Mouse (Mus musculus) forebrain, embryonic 10.5 days (tissue): Measurements from ENCODE around the gene Ddx41. TPM values are rescaled to one million over a fixed set of nuclear protein-coding genes. Genes with fewer than 3 reads are reported as not detected.

Experiments used
- DNase-seq: peaks from one replicate; pipeline ENCODE4 v3.0.0-alpha.2; 2017; ENCODE audit warnings: low spot score; ENCODE audit errors: extremely low spot score
- H3K27ac ChIP-seq: fragments of 300-500 bp; sonication (generic); 2 replicates; pipeline ENCODE4 v1.5.1; 2016; ENCODE audit warnings: mild to moderate bottlenecking
- H3K27me3 ChIP-seq: fragments of 300-500 bp; sonication (generic); 2 replicates; pipeline ENCODE4 v1.6.1; 2016; ENCODE audit warnings: mild to moderate bottlenecking; ENCODE audit not compliant: poor library complexity, severe bottlenecking
- H3K36me3 ChIP-seq: fragments of 300-500 bp; sonication (generic); replicated peaks from 2 replicates; pipeline ENCODE4 v1.6.1; 2016; ENCODE audit warnings: mild to moderate bottlenecking, moderate library complexity
- H3K4me1 ChIP-seq: fragments of 300-500 bp; sonication (generic); 2 replicates; pipeline ENCODE4 v1.6.1; 2016
- H3K4me3 ChIP-seq: fragments of 300-500 bp; sonication (generic); 2 replicates; pipeline ENCODE4 v1.5.1; 2016; ENCODE audit warnings: mild to moderate bottlenecking, moderate library complexity
- H3K9me3 ChIP-seq: fragments of 300-500 bp; sonication (generic); 2 replicates; pipeline ENCODE4 v1.6.1; 2016; ENCODE audit warnings: mild to moderate bottlenecking, moderate library complexity
- WGBS: fragments of 180-500 bp; shearing (Covaris S2); methylation state at CpG from one replicate; pipeline ENCODE4 v1.1.7; 2016; 5-methylcytosine and 5-hydroxymethylcytosine counted together
- polyA plus RNA-seq: library from polyadenylated mRNA; unstranded; fragments of >200 nt; fragmentation: Nextera tagmentation; extraction: Ambion mirVana; gene quantifications from 2 replicates; pipeline ENCODE4 v1.2.1, GENCODE M21; 2016

Gene Ddx41
- polyA plus RNA-seq, 1 experiment from 2014 or later: 96.5 TPM

DNA sequence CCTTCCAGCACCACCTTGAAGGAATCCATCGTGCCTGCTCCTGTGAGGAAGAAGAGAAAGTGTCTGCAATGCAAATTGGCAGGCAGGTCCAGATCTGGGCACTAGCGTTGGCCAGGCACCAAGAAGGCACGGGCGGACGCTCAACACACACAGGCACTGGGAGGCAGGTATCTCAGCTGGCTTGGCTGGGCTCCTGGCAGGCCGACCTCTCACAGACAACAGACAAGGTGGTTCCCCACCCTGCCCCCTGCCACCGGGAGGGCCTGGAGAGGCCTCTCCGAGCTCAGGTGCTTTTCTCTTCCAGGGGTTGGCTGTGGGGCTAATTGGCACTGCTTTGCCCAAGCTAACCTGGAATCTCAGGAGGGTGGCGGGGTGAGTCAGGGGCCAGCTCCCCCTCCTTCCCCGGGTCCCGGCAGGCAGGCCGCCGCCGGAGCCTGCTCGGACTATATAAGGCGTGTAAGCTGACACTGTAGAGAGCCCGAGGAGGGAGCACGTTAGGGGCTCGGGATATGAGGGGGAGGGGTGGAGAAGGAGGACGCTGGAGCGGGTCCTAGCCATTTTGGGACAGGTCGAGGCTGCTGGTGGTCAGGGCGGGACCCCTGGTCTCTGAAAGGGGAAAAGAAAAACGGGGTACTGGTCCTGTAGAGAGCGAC is 24.0 kb downstream of the Ddx41 start:
- no peaks in the 10 kb centered on the region for H3K9me3 ChIP-seq
- H3K27me3 ChIP-seq: peaks cover 19% of the 10 kb centered on the region
- H3K4me1 ChIP-seq: peaks cover 44% of the 10 kb centered on the region
- H3K4me3 ChIP-seq: peak overlapping the region; percentile 83
- DNase-seq: peak; percentile 68
- H3K36me3 ChIP-seq: peaks cover 35% of the 10 kb centered on the region
- H3K27ac ChIP-seq: peak overlapping the region; percentile 94
- WGBS: 5% methylated on average over 25 of the region's 25 CpGs

DNA sequence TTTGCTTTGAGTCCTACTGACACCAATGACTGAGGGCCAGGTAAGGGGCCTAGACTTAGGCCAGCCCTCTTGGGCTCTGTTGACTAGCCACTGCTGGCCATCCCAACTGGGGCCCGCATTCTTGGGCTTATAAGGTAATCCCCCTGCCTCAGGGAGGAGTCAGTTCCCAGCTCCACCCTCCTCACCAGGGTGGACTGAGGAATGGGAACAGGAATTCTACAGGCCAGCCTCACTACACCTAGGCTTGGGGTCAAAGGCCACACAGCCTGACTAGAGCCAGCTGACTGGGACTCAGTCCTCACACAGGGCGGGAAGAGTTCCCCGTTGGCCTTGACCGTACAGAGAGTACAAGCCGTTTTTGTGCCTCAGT is 25.0 kb downstream of the Ddx41 start:
- H3K9me3 ChIP-seq: no peaks in the 10 kb centered on the region
- DNase-seq: no peak
- peaks cover 19% of the 10 kb centered on the region for H3K27me3 ChIP-seq
- H3K36me3 ChIP-seq: peaks cover 45% of the 10 kb centered on the region
- H3K4me3 ChIP-seq: peak overlapping the region; percentile 83
- H3K27ac ChIP-seq: peak overlapping the region; percentile 94
- WGBS: 27% methylated on average over 5 of the region's 5 CpGs
- H3K4me1 ChIP-seq: peaks cover 44% of the 10 kb centered on the region

DNA sequence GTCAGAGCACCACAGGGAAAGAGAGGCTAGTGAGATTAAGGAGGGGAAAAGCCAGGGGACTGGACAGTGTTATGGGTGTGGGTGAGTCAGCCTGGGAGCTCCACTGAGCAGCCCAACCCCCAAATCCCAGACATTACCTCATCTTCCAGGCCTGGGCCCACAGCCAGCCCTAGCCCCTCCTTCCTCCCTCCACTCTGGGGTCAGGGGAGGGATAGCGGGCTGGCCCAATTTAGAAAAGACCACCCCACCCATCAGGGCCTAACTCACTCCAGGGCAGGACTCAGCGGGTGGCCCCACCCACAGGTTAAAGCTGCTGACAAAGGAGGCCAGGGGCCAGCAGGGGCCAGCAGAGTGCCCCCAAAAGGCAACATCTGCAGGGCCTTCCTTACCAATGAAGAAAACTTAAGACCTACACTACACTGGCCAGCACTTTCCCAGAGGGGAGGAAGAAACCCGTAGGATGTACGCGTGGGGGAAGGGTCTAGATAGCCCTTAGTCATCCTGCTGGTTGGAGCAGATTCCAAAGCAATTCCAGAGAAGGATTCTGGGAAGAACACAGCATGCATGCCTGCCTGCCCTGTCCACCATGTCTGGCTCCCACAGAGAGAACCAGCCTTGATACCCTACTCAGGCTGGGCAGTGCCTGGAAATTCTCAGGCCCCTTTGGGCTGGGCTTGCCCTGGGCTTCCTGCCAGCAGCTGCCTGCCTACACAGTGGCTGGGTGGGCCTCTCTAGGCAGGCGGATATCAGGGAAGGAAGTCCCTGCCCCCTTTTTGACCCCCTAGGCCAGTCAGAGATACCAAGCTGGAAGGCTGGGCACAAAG is 25.6 kb downstream of the Ddx41 start:
- H3K4me1 ChIP-seq: peaks cover 44% of the 10 kb centered on the region
- 10% methylated on average over 6 of the region's 6 CpGs for WGBS
- H3K27ac ChIP-seq: peak overlapping the region; percentile 94
- no peaks in the 10 kb centered on the region for H3K9me3 ChIP-seq
- H3K36me3 ChIP-seq: peaks cover 51% of the 10 kb centered on the region
- DNase-seq: peak; percentile 59
- peak overlapping the region; percentile 83 for H3K4me3 ChIP-seq
- peaks cover 19% of the 10 kb centered on the region for H3K27me3 ChIP-seq

DNA sequence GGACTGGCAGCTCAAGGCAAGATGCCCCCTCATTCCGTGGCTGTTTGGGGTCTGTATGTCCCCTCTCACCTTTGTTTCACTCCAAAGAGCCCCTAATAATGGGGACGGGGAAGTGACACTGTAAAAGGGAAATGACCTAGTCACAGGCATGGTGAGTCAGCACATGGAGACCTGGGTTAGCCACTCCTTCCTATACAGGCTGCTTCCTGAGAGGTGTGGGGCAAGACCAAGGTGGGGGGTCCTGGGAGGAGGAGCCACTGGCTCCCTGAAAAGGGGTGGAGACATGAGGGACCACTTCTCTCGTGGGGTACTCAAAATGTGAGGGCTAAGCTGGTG is 26.2 kb downstream of the Ddx41 start:
- Histone ChIP-seq H3K9me3 (no peaks in the 10 kb centered on the region), H3K27ac (peak overlapping the region; percentile 94), H3K4me1 (peaks cover 44% of the 10 kb centered on the region), H3K4me3 (peak overlapping the region; percentile 83), H3K27me3 (peaks cover 16% of the 10 kb centered on the region), H3K36me3 (peaks cover 57% of the 10 kb centered on the region)
- WGBS: 34% methylated on average over 3 of the region's 3 CpGs
- peak; percentile 34 for DNase-seq

DNA sequence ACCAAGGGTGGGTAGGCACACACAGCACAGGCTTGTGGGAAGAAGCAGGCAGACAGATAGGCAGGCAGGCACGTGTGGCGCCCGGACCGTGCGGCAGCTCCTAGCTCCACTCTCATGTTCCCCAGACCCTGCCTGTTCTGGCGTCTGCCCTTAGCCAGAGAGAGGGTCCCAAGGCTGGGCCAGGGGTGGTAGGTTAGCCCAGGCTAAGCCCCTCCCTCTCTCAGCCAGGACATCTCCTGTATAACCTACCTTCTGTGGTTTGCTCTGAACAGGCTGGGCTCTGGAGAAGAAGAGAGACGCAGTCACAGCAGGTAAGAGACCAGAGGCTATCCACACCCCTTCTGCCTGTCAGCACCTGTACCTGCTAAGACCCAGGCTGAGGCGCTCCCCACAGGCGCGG is 27.9 kb downstream of the Ddx41 start:
- no peak for DNase-seq
- WGBS: 89% methylated on average over 10 of the region's 10 CpGs
- Histone ChIP-seq H3K4me1 (peaks cover 39% of the 10 kb centered on the region), H3K4me3 (no peak overlapping the region), H3K9me3 (no peaks in the 10 kb centered on the region), H3K27me3 (no peaks in the 10 kb centered on the region), H3K27ac (0 out of 2 replicates have a peak overlapping the region, but pooled peaks have one; percentile 27), H3K36me3 (peaks cover 75% of the 10 kb centered on the region)

DNA sequence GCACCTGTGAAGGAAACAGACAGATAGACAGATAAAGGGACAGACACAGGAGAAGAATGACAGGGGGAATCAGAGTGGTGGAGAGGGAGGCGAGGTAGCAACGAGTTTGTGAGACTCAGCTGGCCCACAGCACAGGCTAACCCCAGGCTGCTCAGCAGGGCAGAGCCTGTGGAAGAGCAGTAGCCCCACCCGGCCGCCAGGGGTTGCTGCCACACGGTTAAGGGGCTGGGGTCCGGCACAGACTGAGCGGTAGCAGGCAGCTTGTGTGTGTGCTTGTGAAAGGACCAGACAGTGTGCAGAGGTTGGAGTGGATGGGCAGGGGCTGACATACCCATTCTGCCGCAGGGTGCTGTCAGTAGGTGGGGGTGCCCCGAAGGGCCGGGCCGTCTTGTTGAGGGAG is 28.6 kb downstream of the Ddx41 start:
- WGBS: 65% methylated on average over 11 of the region's 11 CpGs
- peaks cover 36% of the 10 kb centered on the region for H3K4me1 ChIP-seq
- H3K4me3 ChIP-seq: no peak overlapping the region
- H3K27me3 ChIP-seq: no peaks in the 10 kb centered on the region
- H3K36me3 ChIP-seq: peaks cover 81% of the 10 kb centered on the region
- H3K9me3 ChIP-seq: no peaks in the 10 kb centered on the region
- DNase-seq: peak; percentile 28
- H3K27ac ChIP-seq: peak overlapping the region; percentile 27; the same call in 1 of the 2 replicates

DNA sequence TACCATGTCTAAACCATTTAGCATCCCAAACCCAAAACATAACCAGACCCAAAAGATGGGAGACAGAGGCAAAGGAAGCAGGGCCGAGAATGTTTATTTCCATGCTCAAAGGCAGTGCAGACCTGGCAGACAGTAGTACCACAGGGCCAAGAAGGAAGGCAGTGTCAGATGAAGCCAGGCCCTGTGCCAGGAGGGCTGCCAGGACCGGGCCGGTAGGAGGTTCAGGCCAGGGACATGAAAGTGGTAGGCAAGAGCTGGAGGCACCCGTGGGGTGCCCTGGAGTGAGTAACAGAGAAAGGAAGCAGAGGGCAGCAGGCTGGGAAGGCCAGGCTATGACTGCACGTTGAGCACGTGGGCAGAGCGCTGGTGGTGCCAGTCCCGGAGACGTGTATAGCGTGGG is 29.8 kb downstream of the Ddx41 start:
- Histone ChIP-seq H3K4me1 (peaks cover 24% of the 10 kb centered on the region), H3K4me3 (no peak overlapping the region), H3K27ac (no peak overlapping the region), H3K27me3 (no peaks in the 10 kb centered on the region), H3K9me3 (no peaks in the 10 kb centered on the region), H3K36me3 (peaks cover 92% of the 10 kb centered on the region)
- 94% methylated on average over 10 of the region's 10 CpGs for WGBS
- DNase-seq: no peak

DNA sequence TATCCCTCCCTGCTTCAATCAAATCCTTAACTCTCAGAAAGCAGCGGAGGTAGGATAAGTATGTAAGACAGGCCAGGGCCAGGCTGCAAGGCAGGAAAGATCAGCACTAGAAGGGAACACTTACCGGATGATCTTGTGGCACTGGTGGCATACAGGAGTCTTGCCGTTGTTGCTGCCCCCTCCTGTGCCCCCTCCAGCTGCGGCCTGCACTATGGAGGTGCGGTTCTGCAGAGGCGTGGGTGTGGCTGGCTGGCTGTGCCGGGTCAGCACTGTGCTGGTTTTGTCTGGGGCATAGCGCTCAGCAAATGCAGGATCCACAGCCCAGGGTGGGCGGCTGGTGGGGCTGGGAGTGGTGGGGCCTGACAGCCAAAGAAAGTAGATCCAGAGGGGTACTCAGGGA is 30.6 kb downstream of the Ddx41 start:
- Histone ChIP-seq H3K36me3 (peaks cover 98% of the 10 kb centered on the region), H3K27me3 (no peaks in the 10 kb centered on the region), H3K4me1 (peaks cover 15% of the 10 kb centered on the region), H3K9me3 (no peaks in the 10 kb centered on the region), H3K27ac (no peak overlapping the region), H3K4me3 (no peak overlapping the region)
- WGBS: 91% methylated on average over 9 of the region's 9 CpGs
- no peak for DNase-seq

DNA sequence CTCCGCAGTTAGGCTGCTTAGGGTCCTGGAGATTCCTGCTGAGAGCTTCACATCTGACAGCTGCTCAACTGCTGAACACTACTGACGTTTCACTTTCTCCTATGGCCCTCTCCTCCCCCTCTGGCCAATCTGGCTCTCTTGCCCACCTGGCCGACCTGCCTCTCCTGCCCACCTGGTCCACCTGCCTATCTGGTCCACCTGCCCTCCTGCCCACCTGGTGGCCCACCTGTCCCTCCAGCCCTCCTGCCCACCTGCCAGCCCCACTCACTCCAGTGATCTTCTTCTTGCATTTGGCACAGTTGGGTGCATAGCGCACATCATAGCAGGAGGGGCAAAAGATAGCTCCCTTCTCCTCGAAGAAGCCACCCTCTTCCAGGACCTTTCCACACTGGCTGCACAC is 32.1 kb downstream of the Ddx41 start:
- no peak overlapping the region for H3K27ac ChIP-seq

DNA sequence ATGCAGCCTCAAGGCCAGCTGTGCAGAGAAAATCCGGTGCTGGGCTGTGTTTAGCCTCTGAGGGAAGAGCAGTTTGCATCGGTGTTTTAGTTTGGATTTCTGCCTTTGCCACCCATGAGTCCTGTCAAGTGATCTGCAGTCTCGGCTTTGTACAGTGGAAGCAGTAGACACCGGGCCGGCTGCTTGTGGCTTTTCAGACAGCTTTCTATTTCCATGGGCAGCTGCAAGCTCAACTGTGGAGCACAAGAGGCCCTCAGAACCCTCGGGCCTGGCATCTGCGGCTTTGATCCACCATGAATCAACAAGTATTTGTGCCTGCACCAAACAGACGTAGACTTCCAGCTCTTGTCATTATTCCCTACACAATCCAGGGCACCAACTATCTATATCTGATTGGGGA is 34.1 kb downstream of the Ddx41 start:
- 92% methylated on average over 8 of the region's 8 CpGs for WGBS
- no peak for DNase-seq
- Histone ChIP-seq H3K9me3 (no peaks in the 10 kb centered on the region), H3K36me3 (peaks cover 95% of the 10 kb centered on the region), H3K27ac (no peak overlapping the region), H3K27me3 (no peaks in the 10 kb centered on the region), H3K4me3 (no peak overlapping the region), H3K4me1 (peaks cover 6% of the 10 kb centered on the region)

More for the DNA sequence above, 32.1 kb downstream of the Ddx41 start:
- DNase-seq: no peak
- 0 out of 2 replicates have a peak, but pooled peaks cover under 1% of the 10 kb centered on the region for H3K4me1 ChIP-seq
- H3K4me3 ChIP-seq: no peak overlapping the region
- H3K27me3 ChIP-seq: no peaks in the 10 kb centered on the region
- H3K9me3 ChIP-seq: no peaks in the 10 kb centered on the region
- H3K36me3 ChIP-seq: peaks cover 97% of the 10 kb centered on the region
- 87% methylated on average over 5 of the region's 5 CpGs for WGBS

DNA sequence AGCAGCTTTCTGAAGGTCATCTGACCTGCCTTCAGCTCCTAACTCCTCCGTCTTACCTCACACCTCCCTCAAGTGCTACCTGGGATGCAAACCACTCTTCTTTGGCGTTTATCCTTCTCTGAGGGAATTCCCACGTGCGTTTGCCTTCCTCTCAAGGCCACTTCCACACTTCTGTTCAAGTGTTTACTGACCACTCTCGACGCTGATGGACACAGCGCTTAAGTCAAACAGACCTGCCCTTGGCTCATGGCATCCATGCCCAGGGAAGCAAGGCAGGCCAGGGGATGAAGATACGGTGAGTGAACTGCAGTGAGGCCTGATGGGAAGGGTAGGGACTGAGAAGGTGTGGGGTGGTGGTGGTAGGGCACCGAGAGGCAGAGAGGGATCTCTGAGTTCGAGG is 35.9 kb downstream of the Ddx41 start:
- WGBS: 87% methylated on average over 10 of the region's 10 CpGs
- DNase-seq: no peak
- Histone ChIP-seq H3K27ac (no peak overlapping the region), H3K4me3 (no peak overlapping the region), H3K36me3 (peaks cover 79% of the 10 kb centered on the region), H3K9me3 (no peaks in the 10 kb centered on the region), H3K4me1 (peaks cover 19% of the 10 kb centered on the region), H3K27me3 (no peaks in the 10 kb centered on the region)

DNA sequence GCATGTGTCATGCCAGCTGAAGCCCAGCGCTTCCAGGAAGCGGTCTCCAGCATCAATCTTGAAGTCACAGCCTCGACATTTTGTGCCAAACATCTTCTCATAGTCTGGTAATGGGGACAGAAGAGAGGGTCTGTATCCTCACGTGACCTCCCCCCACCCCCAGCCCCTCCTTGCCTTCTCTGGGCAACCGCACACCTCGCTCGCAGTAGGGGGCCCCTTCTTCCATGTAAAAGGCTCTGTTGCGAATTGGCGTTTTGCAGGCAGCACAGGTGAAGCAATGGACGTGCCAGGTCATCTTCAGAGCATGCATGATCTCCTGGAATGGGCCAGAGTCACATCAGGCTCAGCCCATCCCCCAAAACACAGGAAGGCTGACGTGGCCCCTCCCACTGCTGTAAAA is 37.6 kb downstream of the Ddx41 start:
- Histone ChIP-seq H3K27ac (no peak overlapping the region), H3K27me3 (peaks cover 6% of the 10 kb centered on the region; the same call in 1 of the 2 replicates), H3K4me3 (no peak overlapping the region), H3K36me3 (peaks cover 62% of the 10 kb centered on the region), H3K9me3 (no peaks in the 10 kb centered on the region), H3K4me1 (peaks cover 36% of the 10 kb centered on the region)
- 55% methylated on average over 11 of the region's 11 CpGs for whole genome bisulfite sequencing
- DNase-seq: no peak

DNA sequence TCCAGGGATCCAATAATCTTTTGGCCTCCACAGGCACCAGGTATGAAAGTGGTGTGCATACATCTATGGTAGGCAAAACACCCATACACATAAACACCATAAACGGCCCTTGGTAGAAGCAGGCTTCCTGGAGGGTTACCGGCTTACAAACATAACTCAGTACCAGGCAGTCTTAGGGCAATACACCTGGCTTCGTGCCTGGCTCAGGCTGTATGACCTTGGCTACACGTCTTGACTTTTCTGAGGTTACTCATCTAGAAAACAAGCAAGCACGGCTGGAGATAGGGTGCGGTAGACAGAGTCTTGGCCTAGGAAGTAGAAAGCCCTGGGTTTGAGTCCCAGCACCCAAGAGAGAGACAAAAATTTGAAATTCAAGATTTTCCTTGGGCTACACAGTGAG is 39.8 kb downstream of the Ddx41 start:
- Histone ChIP-seq H3K9me3 (no peaks in the 10 kb centered on the region), H3K27me3 (peaks cover 13% of the 10 kb centered on the region; the same call in 1 of the 2 replicates), H3K27ac (peak overlapping the region; percentile 59), H3K36me3 (peaks cover 40% of the 10 kb centered on the region), H3K4me1 (peaks cover 37% of the 10 kb centered on the region), H3K4me3 (no peak overlapping the region)
- 92% methylated on average over 6 of the region's 6 CpGs for WGBS
- DNase-seq: no peak
